Mouse (Mus musculus): ENCODE data around the gene Exosc2. TPM values are rescaled to one million over a fixed set of nuclear protein-coding genes. Genes with fewer than 3 reads are reported as not detected.

The Exosc2 gene
- polyA plus RNA-seq (2012; fragmentation: generic; extraction: Trizol) = 63.4 TPM
- long read RNA-seq, experiment 1, transcript Exosc2-201 (9 exons, 1,686 nt) = major isoform, 15 of 22 reads
- long read RNA-seq, experiment 1, partial matches to known transcripts = 1 of 22 reads
- long read RNA-seq, experiment 1, other reads (novel, unspliced or antisense) = 6 of 22 reads
- long read RNA-seq, experiment 2, transcript Exosc2-201 (9 exons, 1,686 nt) = major isoform, 108 of 114 reads
- long read RNA-seq, experiment 2, partial matches to known transcripts = 0 of 114 reads
- long read RNA-seq, experiment 2, other reads (novel, unspliced or antisense) = 6 of 114 reads

DNA sequence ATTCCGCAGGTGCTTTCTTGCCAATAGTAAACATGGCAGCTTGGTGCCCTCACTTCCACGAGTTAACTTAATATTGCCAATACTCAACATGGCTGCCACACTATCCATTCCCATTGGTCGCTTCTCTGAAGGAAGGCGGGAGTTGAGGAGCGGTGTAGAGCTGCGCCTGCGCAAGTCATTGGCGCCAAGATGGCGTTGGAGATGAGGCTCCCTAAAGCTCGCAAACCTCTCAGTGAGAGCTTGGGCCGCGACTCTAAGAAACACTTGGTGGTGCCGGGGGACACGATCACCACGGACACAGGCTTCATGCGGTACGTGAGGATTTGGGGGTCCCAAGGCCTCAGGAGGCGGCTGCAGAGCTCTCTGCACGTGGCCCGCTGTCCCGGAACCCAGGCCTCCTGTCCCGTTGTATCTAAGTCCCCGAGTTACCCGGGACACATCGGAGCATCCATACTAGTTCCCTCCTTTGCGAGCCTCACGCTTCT, at the start of gene Exosc2:
Gene Exosc2 (plus strand): TSS at position 165 of the 485 bp plus-strand sequence.
- no peaks in the 10 kb centered on the region for H3K27me3 ChIP-seq (ENCODE audit: control insufficient read depth, insufficient read depth, insufficient read length)
- peak within 1 kb of the TSS; percentile 99 for H3ac ChIP-seq (ENCODE audit: control insufficient read depth, insufficient read length, low read depth)
- peaks cover 29% of the 10 kb centered on the region for H3K79me3 ChIP-seq (ENCODE audit: low read depth)
- H3K36me3 ChIP-seq (ENCODE audit: control insufficient read depth, insufficient read depth) = peaks cover 38% of the 10 kb centered on the region
- TF ChIP-seq MYOG (IDR thresholded peaks at IDR 0.05; ENCODE audit: control insufficient read depth, extremely low read depth, insufficient read length) (no peak), MAX (IDR thresholded peaks at IDR 0.05) (peak; percentile 80)
- H3K4me3 ChIP-seq (ENCODE audit: insufficient read depth, poor library complexity, severe bottlenecking) = peak within 1 kb of the TSS; percentile 58
- peaks cover 48% of the 10 kb centered on the region for H3K79me2 ChIP-seq (ENCODE audit: control insufficient read depth, insufficient read depth)

DNA sequence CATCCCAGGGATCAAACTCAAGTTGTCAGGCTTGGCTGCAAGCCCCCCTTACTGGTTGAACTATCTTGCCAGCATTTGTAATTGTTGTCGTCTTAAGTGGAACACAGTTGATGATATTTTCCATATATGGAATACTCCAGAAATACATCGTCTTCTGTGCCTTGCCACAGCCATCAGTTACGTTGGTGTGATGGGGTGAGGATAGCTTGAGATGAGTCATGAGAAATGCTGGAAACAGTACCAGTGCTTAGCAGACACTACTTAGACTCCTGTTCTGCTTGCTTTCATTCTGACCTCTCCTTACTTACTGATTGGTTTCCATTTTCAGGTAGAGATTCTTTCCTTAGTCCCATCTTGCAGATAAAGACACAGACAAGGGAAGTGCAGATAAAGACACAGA, 37.0 kb upstream of the Exosc2 start:
- no peak overlapping the region for H3K4me3 ChIP-seq (ENCODE audit: insufficient read depth, poor library complexity, severe bottlenecking)
- H3K79me2 ChIP-seq (ENCODE audit: control insufficient read depth, insufficient read depth) = no peaks in the 10 kb centered on the region
- H3ac ChIP-seq (ENCODE audit: control insufficient read depth, insufficient read length, low read depth) = no peak overlapping the region
- H3K36me3 ChIP-seq (ENCODE audit: control insufficient read depth, insufficient read depth) = no peaks in the 10 kb centered on the region
- H3K79me3 ChIP-seq (ENCODE audit: low read depth) = no peaks in the 10 kb centered on the region
- no peak for TF ChIP-seq MAX (IDR thresholded peaks at IDR 0.05)
- TF ChIP-seq CEBPB (IDR thresholded peaks at IDR 0.05; ENCODE audit: low read depth) = no peak
- TF ChIP-seq USF1 (IDR thresholded peaks at IDR 0.05; ENCODE audit: low read depth) = no peak
- no peak for TF ChIP-seq MYOG (IDR thresholded peaks at IDR 0.05; ENCODE audit: control insufficient read depth, extremely low read depth, insufficient read length)
- TF ChIP-seq FOSL1 (IDR thresholded peaks at IDR 0.05; ENCODE audit: insufficient read depth, low read length, poor library complexity, severe bottlenecking) = no peak
- TF ChIP-seq CTCF (IDR thresholded peaks at IDR 0.05; ENCODE audit: control insufficient read depth, insufficient read depth, insufficient read length) = no peak
- no peak for TF ChIP-seq MYOD1 (IDR thresholded peaks at IDR 0.05; ENCODE audit: control insufficient read depth, insufficient read length, low read depth)
- peaks cover 65% of the 10 kb centered on the region for H3K27me3 ChIP-seq (ENCODE audit: control insufficient read depth, insufficient read depth, insufficient read length)

DNA sequence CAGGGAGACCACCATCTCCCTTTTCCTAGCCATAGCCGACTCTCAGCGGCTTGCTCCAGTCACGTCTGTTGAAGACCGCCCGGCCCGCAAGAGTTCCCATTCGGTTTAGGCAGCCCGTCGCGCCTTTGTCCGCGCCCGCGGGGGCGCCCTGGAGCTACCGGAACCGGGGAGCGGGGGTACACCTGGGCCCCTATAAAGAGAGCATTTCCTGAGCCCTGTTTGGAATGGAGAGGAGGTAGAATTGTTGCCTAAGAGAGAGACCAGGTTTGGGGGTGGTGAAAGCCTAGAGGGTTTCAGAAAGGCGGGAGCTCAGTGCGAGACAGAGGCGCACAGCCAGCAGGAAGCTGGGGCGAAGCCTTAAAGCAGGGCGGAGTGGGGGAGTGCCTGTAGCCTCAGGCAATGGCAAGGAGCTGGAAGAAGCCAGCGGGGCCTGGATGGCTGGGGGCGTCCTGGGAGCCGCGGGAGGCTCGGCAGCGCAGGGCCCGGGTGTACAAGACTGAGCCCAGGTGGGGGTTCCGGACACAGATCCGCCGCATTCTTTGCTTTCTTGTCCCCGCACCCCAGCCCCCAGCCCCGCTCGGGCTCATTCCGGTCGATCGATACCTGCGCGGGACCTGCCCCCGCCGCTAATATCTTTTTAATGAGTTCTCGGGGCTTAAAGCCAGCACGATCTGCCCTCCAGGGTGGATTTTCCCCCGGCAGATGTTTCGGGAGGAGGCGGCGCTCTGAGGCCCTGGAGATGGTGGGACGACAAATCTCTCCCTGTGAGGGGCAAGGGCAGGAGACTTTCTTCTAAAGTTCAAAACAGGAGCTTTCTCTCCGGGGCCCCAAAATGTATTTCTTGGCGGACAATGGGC, 35.0 kb upstream of the Exosc2 start:
- Histone ChIP-seq H3K4me3 (ENCODE audit: insufficient read depth, poor library complexity, severe bottlenecking) (no peak overlapping the region), H3K79me2 (ENCODE audit: control insufficient read depth, insufficient read depth) (no peaks in the 10 kb centered on the region), H3ac (ENCODE audit: control insufficient read depth, insufficient read length, low read depth) (no peak overlapping the region), H3K36me3 (ENCODE audit: control insufficient read depth, insufficient read depth) (no peaks in the 10 kb centered on the region), H3K27me3 (ENCODE audit: control insufficient read depth, insufficient read depth, insufficient read length) (peaks cover 84% of the 10 kb centered on the region), H3K79me3 (ENCODE audit: low read depth) (no peaks in the 10 kb centered on the region)
- no peak for TF ChIP-seq CEBPB (IDR thresholded peaks at IDR 0.05; ENCODE audit: low read depth)
- TF ChIP-seq FOSL1 (IDR thresholded peaks at IDR 0.05; ENCODE audit: insufficient read depth, low read length, poor library complexity, severe bottlenecking) = no peak
- no peak for TF ChIP-seq MYOG (IDR thresholded peaks at IDR 0.05; ENCODE audit: control insufficient read depth, extremely low read depth, insufficient read length)
- no peak for TF ChIP-seq MYOD1 (IDR thresholded peaks at IDR 0.05; ENCODE audit: control insufficient read depth, insufficient read length, low read depth)
- no peak for TF ChIP-seq MAX (IDR thresholded peaks at IDR 0.05)
- no peak for TF ChIP-seq CTCF (IDR thresholded peaks at IDR 0.05; ENCODE audit: control insufficient read depth, insufficient read depth, insufficient read length)
- no peak for TF ChIP-seq USF1 (IDR thresholded peaks at IDR 0.05; ENCODE audit: low read depth)

DNA sequence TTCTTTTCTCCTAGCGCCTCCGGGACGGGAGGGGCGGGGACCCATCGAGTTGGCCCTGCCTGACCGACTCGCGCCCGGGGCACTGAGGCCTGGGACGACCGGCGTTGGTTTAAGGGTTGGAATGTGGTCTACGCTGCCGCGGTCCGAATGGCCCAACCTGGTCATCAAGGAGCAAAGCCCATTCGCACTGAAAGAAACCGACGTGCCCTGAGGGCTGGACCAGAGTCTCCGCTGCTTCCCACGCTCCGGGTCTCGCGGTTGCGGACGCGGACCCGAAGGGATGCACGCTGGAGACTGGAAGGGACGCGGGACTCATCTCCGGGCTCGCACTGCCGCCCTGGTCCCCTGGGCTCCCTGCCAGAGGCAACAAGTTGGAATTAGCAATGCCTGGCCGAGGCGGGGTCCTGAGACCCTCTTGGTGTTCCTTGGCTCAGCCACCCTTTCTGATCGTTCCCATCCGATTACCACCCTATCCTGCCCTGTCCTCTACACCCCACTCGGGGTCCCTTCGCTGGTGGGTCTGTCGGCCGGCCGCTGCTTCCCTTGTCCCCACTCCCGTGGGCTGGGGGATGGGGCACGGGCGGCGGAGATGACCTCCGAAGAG, 34.3 kb upstream of the Exosc2 start:
- H3K4me3 ChIP-seq (ENCODE audit: insufficient read depth, poor library complexity, severe bottlenecking) = no peak overlapping the region

DNA sequence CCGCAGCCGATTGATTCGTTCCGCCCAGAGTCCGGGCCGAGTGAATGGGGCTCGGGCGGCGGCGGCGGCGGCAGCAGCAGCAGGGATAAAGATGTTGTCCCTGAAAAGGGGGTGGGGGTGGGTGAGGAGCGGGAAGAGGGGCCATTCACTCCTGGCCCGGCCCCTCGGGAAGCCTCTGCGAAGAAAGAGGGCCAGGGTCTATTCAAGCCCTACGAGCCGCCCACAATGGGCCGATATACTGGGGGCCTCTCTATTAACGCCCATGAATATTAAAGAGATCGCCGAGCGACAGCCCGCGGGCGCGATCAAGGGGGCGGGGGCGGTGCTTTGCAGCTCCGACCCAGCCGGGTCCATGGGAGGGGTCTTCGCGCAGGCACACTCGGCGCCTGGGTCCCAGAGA, 33.8 kb upstream of the Exosc2 start:
- no peaks in the 10 kb centered on the region for H3K79me3 ChIP-seq (ENCODE audit: low read depth)
- no peak overlapping the region for H3ac ChIP-seq (ENCODE audit: control insufficient read depth, insufficient read length, low read depth)
- no peak overlapping the region for H3K4me3 ChIP-seq (ENCODE audit: insufficient read depth, poor library complexity, severe bottlenecking)
- TF ChIP-seq MYOD1 (IDR thresholded peaks at IDR 0.05; ENCODE audit: control insufficient read depth, insufficient read length, low read depth) = no peak
- no peak for TF ChIP-seq FOSL1 (IDR thresholded peaks at IDR 0.05; ENCODE audit: insufficient read depth, low read length, poor library complexity, severe bottlenecking)
- no peak for TF ChIP-seq CTCF (IDR thresholded peaks at IDR 0.05; ENCODE audit: control insufficient read depth, insufficient read depth, insufficient read length)
- TF ChIP-seq MAX (IDR thresholded peaks at IDR 0.05) = no peak
- TF ChIP-seq CEBPB (IDR thresholded peaks at IDR 0.05; ENCODE audit: low read depth) = no peak
- TF ChIP-seq USF1 (IDR thresholded peaks at IDR 0.05; ENCODE audit: low read depth) = no peak
- no peak for TF ChIP-seq MYOG (IDR thresholded peaks at IDR 0.05; ENCODE audit: control insufficient read depth, extremely low read depth, insufficient read length)
- no peaks in the 10 kb centered on the region for H3K36me3 ChIP-seq (ENCODE audit: control insufficient read depth, insufficient read depth)
- peaks cover 93% of the 10 kb centered on the region for H3K27me3 ChIP-seq (ENCODE audit: control insufficient read depth, insufficient read depth, insufficient read length)
- H3K79me2 ChIP-seq (ENCODE audit: control insufficient read depth, insufficient read depth) = no peaks in the 10 kb centered on the region

More for the DNA sequence above, 34.3 kb upstream of the Exosc2 start:
- Histone ChIP-seq H3ac (ENCODE audit: control insufficient read depth, insufficient read length, low read depth) (no peak overlapping the region), H3K36me3 (ENCODE audit: control insufficient read depth, insufficient read depth) (no peaks in the 10 kb centered on the region), H3K79me2 (ENCODE audit: control insufficient read depth, insufficient read depth) (no peaks in the 10 kb centered on the region), H3K79me3 (ENCODE audit: low read depth) (no peaks in the 10 kb centered on the region), H3K27me3 (ENCODE audit: control insufficient read depth, insufficient read depth, insufficient read length) (peaks cover 88% of the 10 kb centered on the region)
- TF ChIP-seq MYOG (IDR thresholded peaks at IDR 0.05; ENCODE audit: control insufficient read depth, extremely low read depth, insufficient read length) (no peak), MYOD1 (IDR thresholded peaks at IDR 0.05; ENCODE audit: control insufficient read depth, insufficient read length, low read depth) (no peak), USF1 (IDR thresholded peaks at IDR 0.05; ENCODE audit: low read depth) (no peak), MAX (IDR thresholded peaks at IDR 0.05) (no peak), FOSL1 (IDR thresholded peaks at IDR 0.05; ENCODE audit: insufficient read depth, low read length, poor library complexity, severe bottlenecking) (no peak), CTCF (IDR thresholded peaks at IDR 0.05; ENCODE audit: control insufficient read depth, insufficient read depth, insufficient read length) (no peak)

Measured in C2C12 (cell line).